Mouse (Mus musculus): ENCODE data around the gene Arhgdib. TPM values are rescaled to one million over a fixed set of nuclear protein-coding genes. Genes with fewer than 3 reads are reported as not detected.
A peak's percentile ranks its signal among the peaks of the same experiment; 100 is the strongest.

Gene Arhgdib
- polyA plus RNA-seq, 1 experiment from 2014 or later = 12.7 TPM

- no peak overlapping the region for H3K4me3 ChIP-seq (ENCODE audit: low read depth, low read length)
- H3K9me3 ChIP-seq (replicated peaks; ENCODE audit: control insufficient read depth, low read length, poor library complexity, severe bottlenecking) = no peaks in the 10 kb centered on the region
- H3K9ac ChIP-seq (ENCODE audit: low read depth, low read length) = no peak overlapping the region
- no peak for ATAC-seq
- H3K4me2 ChIP-seq (ENCODE audit: low read length) = no peak overlapping the region
- no peak overlapping the region for H3K27ac ChIP-seq (ENCODE audit: low read length)
- WGBS = 79% methylated on average over 9 of the region's 9 CpGs
- no peaks in the 10 kb centered on the region for H3K4me1 ChIP-seq (ENCODE audit: control insufficient read depth, insufficient read depth, low read length)
- H3K27me3 ChIP-seq (ENCODE audit: control insufficient read depth, insufficient read depth, low read depth, low read length) = no peaks in the 10 kb centered on the region
- H3K36me3 ChIP-seq (ENCODE audit: control insufficient read depth, insufficient read depth, low read length) = no peaks in the 10 kb centered on the region
Observed at GRCm38 (mm10) chr6:136942280-136942679, 581 bp upstream of the Arhgdib start.

- H3K27ac ChIP-seq (ENCODE audit: low read length) = no peak overlapping the region
- no peak for ATAC-seq
- 85% methylated on average over 11 of the region's 11 CpGs for WGBS
Observed at GRCm38 (mm10) chr6:136940188-136940960, 1.3 kb downstream of the Arhgdib start.

GRCm38 (mm10) chr6:136939326-136940187, 2.1 kb downstream of the Arhgdib start:
- Histone ChIP-seq H3K27me3 (ENCODE audit: control insufficient read depth, insufficient read depth, low read depth, low read length) (no peaks in the 10 kb centered on the region), H3K9ac (ENCODE audit: low read depth, low read length) (no peak overlapping the region), H3K36me3 (ENCODE audit: control insufficient read depth, insufficient read depth, low read length) (no peaks in the 10 kb centered on the region), H3K4me2 (ENCODE audit: low read length) (no peak overlapping the region), H3K4me1 (ENCODE audit: control insufficient read depth, insufficient read depth, low read length) (peaks cover 5% of the 10 kb centered on the region; the same call in 1 of the 2 replicates), H3K9me3 (replicated peaks; ENCODE audit: control insufficient read depth, low read length, poor library complexity, severe bottlenecking) (no peaks in the 10 kb centered on the region), H3K27ac (ENCODE audit: low read length) (no peak overlapping the region), H3K4me3 (ENCODE audit: low read depth, low read length) (no peak overlapping the region)
- 73% methylated on average over 14 of the region's 14 CpGs for WGBS
- no peak for ATAC-seq

More at GRCm38 (mm10) chr6:136940188-136940960, 1.3 kb downstream of the Arhgdib start:
- H3K9ac ChIP-seq (ENCODE audit: low read depth, low read length) = no peak overlapping the region
- H3K4me3 ChIP-seq (ENCODE audit: low read depth, low read length) = no peak overlapping the region
- H3K27me3 ChIP-seq (ENCODE audit: control insufficient read depth, insufficient read depth, low read depth, low read length) = no peaks in the 10 kb centered on the region
- H3K4me2 ChIP-seq (ENCODE audit: low read length) = no peak overlapping the region
- no peaks in the 10 kb centered on the region for H3K9me3 ChIP-seq (replicated peaks; ENCODE audit: control insufficient read depth, low read length, poor library complexity, severe bottlenecking)
- no peaks in the 10 kb centered on the region for H3K36me3 ChIP-seq (ENCODE audit: control insufficient read depth, insufficient read depth, low read length)
- peaks cover 1% of the 10 kb centered on the region; the same call in 1 of the 2 replicates for H3K4me1 ChIP-seq (ENCODE audit: control insufficient read depth, insufficient read depth, low read length)

GRCm38 (mm10) chr6:136938331-136939126, 3.2 kb downstream of the Arhgdib start:
- H3K27me3 ChIP-seq (ENCODE audit: control insufficient read depth, insufficient read depth, low read depth, low read length) = no peaks in the 10 kb centered on the region
- H3K4me2 ChIP-seq (ENCODE audit: low read length) = no peak overlapping the region
- no peak overlapping the region for H3K9ac ChIP-seq (ENCODE audit: low read depth, low read length)
- ATAC-seq = no peak; the same call in 1 of the 2 replicates
- H3K36me3 ChIP-seq (ENCODE audit: control insufficient read depth, insufficient read depth, low read length) = no peaks in the 10 kb centered on the region
- no peak overlapping the region for H3K27ac ChIP-seq (ENCODE audit: low read length)
- no peak overlapping the region for H3K4me3 ChIP-seq (ENCODE audit: low read depth, low read length)
- peaks cover 5% of the 10 kb centered on the region; the same call in 1 of the 2 replicates for H3K4me1 ChIP-seq (ENCODE audit: control insufficient read depth, insufficient read depth, low read length)
- WGBS = 80% methylated on average over 18 of the region's 18 CpGs
- no peaks in the 10 kb centered on the region for H3K9me3 ChIP-seq (replicated peaks; ENCODE audit: control insufficient read depth, low read length, poor library complexity, severe bottlenecking)

GRCm38 (mm10) chr6:136937117-136937516, 4.6 kb downstream of the Arhgdib start:
- no peak overlapping the region for H3K27ac ChIP-seq (ENCODE audit: low read length)
- WGBS = 84% methylated on average over 3 of the region's 3 CpGs
- H3K9ac ChIP-seq (ENCODE audit: low read depth, low read length) = no peak overlapping the region
- H3K4me1 ChIP-seq (ENCODE audit: control insufficient read depth, insufficient read depth, low read length) = peaks cover 5% of the 10 kb centered on the region; the same call in 1 of the 2 replicates
- H3K4me3 ChIP-seq (ENCODE audit: low read depth, low read length) = no peak overlapping the region
- no peaks in the 10 kb centered on the region for H3K9me3 ChIP-seq (replicated peaks; ENCODE audit: control insufficient read depth, low read length, poor library complexity, severe bottlenecking)
- H3K27me3 ChIP-seq (ENCODE audit: control insufficient read depth, insufficient read depth, low read depth, low read length) = no peaks in the 10 kb centered on the region
- H3K4me2 ChIP-seq (ENCODE audit: low read length) = no peak overlapping the region
- no peaks in the 10 kb centered on the region for H3K36me3 ChIP-seq (ENCODE audit: control insufficient read depth, insufficient read depth, low read length)
- ATAC-seq = no peak

- no peak overlapping the region for H3K4me2 ChIP-seq (ENCODE audit: low read length)
- no peaks in the 10 kb centered on the region for H3K36me3 ChIP-seq (ENCODE audit: control insufficient read depth, insufficient read depth, low read length)
- peaks cover 5% of the 10 kb centered on the region; the same call in 1 of the 2 replicates for H3K4me1 ChIP-seq (ENCODE audit: control insufficient read depth, insufficient read depth, low read length)
- ATAC-seq = no peak
- H3K27me3 ChIP-seq (ENCODE audit: control insufficient read depth, insufficient read depth, low read depth, low read length) = no peaks in the 10 kb centered on the region
- no peak overlapping the region for H3K9ac ChIP-seq (ENCODE audit: low read depth, low read length)
- H3K9me3 ChIP-seq (replicated peaks; ENCODE audit: control insufficient read depth, low read length, poor library complexity, severe bottlenecking) = no peaks in the 10 kb centered on the region
- no peak overlapping the region for H3K27ac ChIP-seq (ENCODE audit: low read length)
- WGBS = 86% methylated on average over 9 of the region's 9 CpGs
- H3K4me3 ChIP-seq (ENCODE audit: low read depth, low read length) = no peak overlapping the region
Observed at GRCm38 (mm10) chr6:136936361-136936760, 5.3 kb downstream of the Arhgdib start.

GRCm38 (mm10) chr6:136935233-136935632, 6.5 kb downstream of the Arhgdib start:
- H3K27ac ChIP-seq (ENCODE audit: low read length) = no peak overlapping the region
- no peak overlapping the region for H3K4me3 ChIP-seq (ENCODE audit: low read depth, low read length)
- H3K36me3 ChIP-seq (ENCODE audit: control insufficient read depth, insufficient read depth, low read length) = no peaks in the 10 kb centered on the region
- no peaks in the 10 kb centered on the region for H3K9me3 ChIP-seq (replicated peaks; ENCODE audit: control insufficient read depth, low read length, poor library complexity, severe bottlenecking)
- no peaks in the 10 kb centered on the region for H3K27me3 ChIP-seq (ENCODE audit: control insufficient read depth, insufficient read depth, low read depth, low read length)
- peaks cover 5% of the 10 kb centered on the region; the same call in 1 of the 2 replicates for H3K4me1 ChIP-seq (ENCODE audit: control insufficient read depth, insufficient read depth, low read length)
- H3K4me2 ChIP-seq (ENCODE audit: low read length) = no peak overlapping the region
- WGBS = 62% methylated on average over 3 of the region's 3 CpGs
- H3K9ac ChIP-seq (ENCODE audit: low read depth, low read length) = no peak overlapping the region
- ATAC-seq = 0 out of 2 replicates have a peak, but pooled peaks have one; percentile 40

- Histone ChIP-seq H3K4me1 (ENCODE audit: control insufficient read depth, insufficient read depth, low read length) (peaks cover 5% of the 10 kb centered on the region; the same call in 1 of the 2 replicates), H3K27ac (ENCODE audit: low read length) (no peak overlapping the region), H3K27me3 (ENCODE audit: control insufficient read depth, insufficient read depth, low read depth, low read length) (no peaks in the 10 kb centered on the region), H3K36me3 (ENCODE audit: control insufficient read depth, insufficient read depth, low read length) (no peaks in the 10 kb centered on the region), H3K9me3 (replicated peaks; ENCODE audit: control insufficient read depth, low read length, poor library complexity, severe bottlenecking) (no peaks in the 10 kb centered on the region), H3K4me3 (ENCODE audit: low read depth, low read length) (no peak overlapping the region), H3K9ac (ENCODE audit: low read depth, low read length) (no peak overlapping the region), H3K4me2 (ENCODE audit: low read length) (no peak overlapping the region)
- 72% methylated on average over 7 of the region's 7 CpGs for WGBS
- ATAC-seq = no peak
Observed at GRCm38 (mm10) chr6:136934068-136934467, 7.6 kb downstream of the Arhgdib start.
